Mouse (Mus musculus) CD4-positive, CD25-positive, alpha-beta regulatory T cell, adult 4 months (primary cell): Measurements from ENCODE around the gene Atg4a-ps. TPM values are rescaled to one million over a fixed set of nuclear protein-coding genes. Genes with fewer than 3 reads are reported as not detected.

Experiments used
- ATAC-seq: one replicate; pipeline ENCODE4 v1.8.0; 2017
- polyA plus RNA-seq, 2 experiments: library from polyadenylated mRNA; unstranded; fragments of 100-300 nt; shearing (Covaris generic); gene quantifications; one replicate each; pipeline ENCODE4 v1.2.1; 2017

Gene Atg4a-ps
- polyA plus RNA-seq, 2 experiments from 2014 or later: 1.2 to 2.4 TPM

GRCm38 (mm10) chr3:103626481-103626880 lies 19.4 kb downstream of the Atg4a-ps start:
- ATAC-seq: no peak

GRCm38 (mm10) chr3:103625169-103625568 lies 20.7 kb downstream of the Atg4a-ps start:
- ATAC-seq: no peak

- ATAC-seq: no peak
Observed at GRCm38 (mm10) chr3:103624591-103625051, 21.2 kb downstream of the Atg4a-ps start.

- ATAC-seq: no peak
Observed at GRCm38 (mm10) chr3:103623893-103624470, 21.9 kb downstream of the Atg4a-ps start.

DNA sequence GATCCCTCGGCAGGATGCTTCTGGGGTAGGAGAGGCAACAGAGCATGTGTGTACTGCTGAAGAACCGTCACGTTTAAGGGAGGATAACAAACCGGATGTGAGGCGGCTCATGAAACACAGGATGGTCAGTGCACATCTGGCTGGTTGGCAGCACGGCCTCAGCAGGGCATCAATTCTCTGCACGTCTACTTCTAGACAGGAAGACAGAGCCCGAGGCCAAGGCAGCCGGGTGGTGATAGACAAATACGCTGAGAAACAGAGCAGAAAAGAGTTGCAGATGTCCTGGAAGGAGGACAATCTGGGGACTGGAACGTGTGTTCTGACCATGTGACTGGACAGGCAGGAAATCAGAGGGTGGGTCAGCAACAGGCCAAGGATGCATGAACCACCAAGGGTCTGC lies 25.8 kb downstream of the Atg4a-ps start:
- ATAC-seq: no peak

- no peak for ATAC-seq
Observed at GRCm38 (mm10) chr3:103616981-103617380, 28.9 kb downstream of the Atg4a-ps start.

GRCm38 (mm10) chr3:103615621-103616020 lies 30.2 kb downstream of the Atg4a-ps start:
- no peak for ATAC-seq

DNA sequence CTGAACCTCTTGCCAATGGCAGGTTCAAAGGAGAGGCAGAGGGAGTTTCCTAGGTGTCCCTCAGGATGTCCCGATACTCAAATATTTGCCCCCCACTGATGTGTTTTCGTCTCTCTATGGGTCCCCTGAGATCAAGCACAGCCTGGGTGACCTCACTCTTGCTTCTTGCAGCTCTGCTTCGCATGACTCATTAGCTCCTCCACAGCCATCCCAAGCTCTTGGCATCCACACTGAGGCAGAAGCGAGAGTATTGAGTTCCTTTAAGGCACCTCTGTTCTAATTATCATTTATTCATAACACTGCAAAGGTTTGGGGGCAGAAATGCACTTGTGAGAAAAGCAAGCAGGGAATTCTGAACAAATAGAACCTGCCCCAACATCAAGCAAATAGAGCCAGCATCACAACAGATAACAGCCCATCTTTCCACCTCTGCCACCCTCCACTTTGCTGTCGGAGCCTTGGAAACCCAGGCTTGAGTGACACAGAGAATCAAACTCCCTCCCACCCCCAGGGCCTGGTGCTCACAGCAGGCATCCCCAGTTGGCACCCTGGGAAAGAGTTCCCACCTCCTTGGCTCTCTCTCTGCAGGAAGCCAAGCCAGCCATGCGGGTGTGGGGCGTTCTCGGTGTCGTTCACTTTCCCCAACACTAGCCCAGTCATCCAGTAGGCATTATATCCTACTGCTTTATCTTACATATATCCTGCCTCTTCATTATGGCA lies 33.1 kb downstream of the Atg4a-ps start:
- ATAC-seq: no peak

DNA sequence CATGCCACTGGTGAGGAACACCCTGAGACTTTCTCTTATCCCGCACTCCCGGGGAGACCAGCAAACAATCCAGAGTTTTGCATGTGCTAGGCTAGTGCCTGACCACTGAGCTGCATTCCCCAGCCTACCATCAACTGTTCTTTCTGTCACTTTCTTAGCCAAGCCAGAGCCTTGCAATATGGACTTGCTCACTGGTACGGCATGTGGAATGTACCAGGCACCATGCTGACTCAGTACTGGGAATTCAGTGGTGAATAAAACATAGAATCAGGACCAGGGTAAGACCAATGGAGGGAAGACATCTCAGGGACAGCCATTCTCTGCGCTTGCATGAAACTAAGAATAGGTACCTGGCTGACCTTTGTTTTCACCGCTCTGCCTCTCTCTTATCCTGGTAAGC lies 35.6 kb downstream of the Atg4a-ps start:
- ATAC-seq: no peak

DNA sequence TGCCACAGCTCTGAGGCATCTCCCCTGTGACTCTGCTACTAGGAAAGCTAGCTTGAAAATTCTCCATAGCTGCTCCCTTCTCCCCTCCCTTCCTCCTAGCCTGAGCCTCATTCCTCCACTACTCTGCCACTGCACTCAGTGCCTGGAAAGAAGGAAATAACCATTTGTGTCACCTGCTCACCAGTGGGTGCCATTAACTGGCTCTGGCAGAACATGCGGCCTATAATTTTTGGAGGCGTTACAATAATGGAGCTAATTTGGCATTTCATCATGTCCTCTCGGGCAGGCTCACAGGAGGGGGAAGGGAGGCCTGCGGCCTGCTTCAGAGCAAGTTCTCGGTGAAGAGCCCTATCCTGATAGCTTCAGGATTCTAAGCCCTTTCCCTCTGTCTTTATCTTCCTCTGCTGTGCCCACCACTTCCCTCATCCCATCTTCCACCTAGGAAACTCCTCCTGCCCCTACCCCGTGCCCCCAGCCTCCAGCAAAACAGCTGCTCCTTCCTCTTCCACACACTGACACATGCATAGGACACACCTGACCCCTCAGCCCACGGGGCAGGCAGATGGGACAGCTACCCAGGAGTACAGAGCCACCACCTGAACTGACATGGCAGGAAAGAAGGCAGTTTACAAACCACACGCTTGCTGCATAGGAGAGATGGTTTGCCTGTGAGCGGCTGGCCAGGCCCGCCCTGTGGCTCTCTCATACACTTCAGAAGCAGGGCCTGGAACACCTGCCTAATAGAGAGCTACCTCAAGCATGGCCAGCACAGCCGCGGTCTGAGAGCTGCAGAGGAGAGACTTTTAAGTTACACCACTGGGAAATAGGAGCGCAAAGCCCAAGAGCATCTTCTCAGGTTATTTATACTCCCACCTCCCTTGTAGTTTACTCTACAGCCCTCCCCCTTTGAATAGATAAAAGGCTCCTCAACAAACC lies 38.9 kb downstream of the Atg4a-ps start:
- ATAC-seq: no peak

DNA sequence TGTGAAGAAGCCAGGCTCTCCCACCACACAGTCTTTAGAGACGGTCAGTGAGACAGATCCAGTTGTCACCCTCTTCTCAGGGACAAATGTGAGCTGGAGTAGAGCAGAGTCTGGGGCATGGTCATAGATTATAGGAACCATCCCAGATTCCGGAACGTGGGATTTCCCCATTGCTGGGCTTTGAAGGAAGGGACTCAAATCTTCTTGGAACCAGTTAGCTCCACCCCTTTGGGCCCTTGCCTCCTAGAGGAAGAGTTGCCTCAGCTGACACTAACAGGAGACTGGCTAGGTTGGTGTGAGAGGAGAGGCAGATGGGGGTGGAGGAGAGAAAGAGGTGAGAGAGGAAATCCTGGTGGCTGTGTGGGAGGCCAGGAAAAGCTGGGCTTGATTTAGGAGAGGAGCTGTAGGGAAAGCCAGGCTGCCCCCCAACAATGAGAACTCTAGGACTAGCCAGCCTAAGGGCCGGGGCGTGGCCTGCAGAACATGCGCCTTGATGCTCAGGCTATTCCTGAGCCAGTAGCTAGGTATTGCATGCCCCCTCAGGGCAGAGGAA lies 39.7 kb downstream of the Atg4a-ps start:
- ATAC-seq: no peak

DNA sequence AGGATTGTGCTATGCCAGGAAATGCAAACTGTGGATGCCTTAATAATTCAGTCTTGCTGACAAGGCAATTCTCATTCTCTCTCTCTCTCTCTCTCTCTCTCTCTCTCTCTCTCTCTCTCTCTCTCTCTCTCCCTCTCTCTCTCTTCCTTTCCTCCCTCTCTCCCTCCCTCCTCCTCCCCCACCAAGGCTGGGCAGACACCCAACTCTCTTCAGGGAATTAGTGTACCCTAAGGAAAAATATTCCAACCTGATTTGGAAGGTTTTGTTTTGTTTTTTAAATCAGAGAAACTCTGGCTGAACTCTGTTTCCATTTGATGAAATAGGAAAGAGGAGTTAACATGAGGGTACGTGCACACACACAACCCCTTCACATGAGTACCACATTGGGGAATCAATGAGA lies 44.3 kb downstream of the Atg4a-ps start:
- ATAC-seq: no peak

- ATAC-seq: no peak
Observed at GRCm38 (mm10) chr3:103601011-103601410, 44.9 kb downstream of the Atg4a-ps start.

- ATAC-seq: no peak
Observed at GRCm38 (mm10) chr3:103597586-103597985, 48.3 kb downstream of the Atg4a-ps start.

DNA sequence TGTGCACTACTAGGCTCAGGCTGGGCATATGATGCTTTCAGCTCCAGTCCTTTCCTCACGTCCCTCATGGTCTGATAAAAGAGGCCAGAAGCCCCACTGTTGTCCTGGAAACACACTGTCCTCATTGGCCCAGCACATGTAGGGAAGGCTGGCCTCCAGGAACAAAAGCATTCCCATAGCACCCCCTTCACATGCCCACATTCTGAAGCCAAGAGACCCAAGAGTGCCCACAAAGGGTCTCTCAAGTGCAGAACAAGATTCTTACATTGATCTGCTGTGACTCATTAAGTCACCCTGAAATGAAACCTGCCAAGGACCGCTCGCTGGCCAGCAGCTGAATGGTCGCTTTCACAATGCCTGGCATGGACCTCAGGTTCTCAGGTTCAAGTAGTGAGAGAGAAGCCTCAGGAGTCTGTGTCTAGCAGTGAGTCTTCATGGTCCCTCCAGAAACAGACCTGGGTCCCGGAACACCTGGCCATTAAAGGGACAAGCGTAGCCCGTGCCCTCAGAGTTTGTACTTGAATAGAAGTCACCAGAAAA lies 50.5 kb downstream of the Atg4a-ps start:
- ATAC-seq: no peak

Other genes starting within 250 kb of the Atg4a-ps start
- gene Syt6, start 70.8 kb downstream of the Atg4a-ps start, polyA plus RNA-seq: not detected
- gene Olfml3, start 91.9 kb upstream of the Atg4a-ps start, polyA plus RNA-seq: under 1 TPM; 0.34 to 0.78 TPM
- not detected for gene Gm10964, start 93.3 kb upstream of the Atg4a-ps start, polyA plus RNA-seq
- gene Hipk1, start 145.5 kb upstream of the Atg4a-ps start, polyA plus RNA-seq: 10 to 100 TPM; 25.6 to 29.8 TPM
- gene Dclre1b, start 163.4 kb upstream of the Atg4a-ps start, polyA plus RNA-seq: 10 to 100 TPM; 17.5 to 19.5 TPM
- gene Ap4b1, start 163.5 kb upstream of the Atg4a-ps start, polyA plus RNA-seq: 10 to 100 TPM; 20.6 to 31.7 TPM
- gene Gm43064, start 163.5 kb upstream of the Atg4a-ps start, polyA plus RNA-seq: under 1 TPM in 1 of 2 experiments, not detected in 1; 0.52 TPM
- 1 to 10 TPM; 6.2 to 8.6 TPM for gene Bcl2l15, start 186.5 kb upstream of the Atg4a-ps start, polyA plus RNA-seq
- 100 to 1,000 TPM; 350 to 445 TPM for gene Ptpn22, start 213.7 kb upstream of the Atg4a-ps start, polyA plus RNA-seq